Mouse (Mus musculus) cerebellum, postnatal 36 days (tissue): ENCODE results near the gene Sdad1.

Source experiments
- DNase-seq, 2 experiments: peaks; one replicate each; pipeline ENCODE4 v3.0.0; 2021 to 2022; ENCODE audit warnings: mixed read lengths in 2 of 2

Sdad1 gene

DNA sequence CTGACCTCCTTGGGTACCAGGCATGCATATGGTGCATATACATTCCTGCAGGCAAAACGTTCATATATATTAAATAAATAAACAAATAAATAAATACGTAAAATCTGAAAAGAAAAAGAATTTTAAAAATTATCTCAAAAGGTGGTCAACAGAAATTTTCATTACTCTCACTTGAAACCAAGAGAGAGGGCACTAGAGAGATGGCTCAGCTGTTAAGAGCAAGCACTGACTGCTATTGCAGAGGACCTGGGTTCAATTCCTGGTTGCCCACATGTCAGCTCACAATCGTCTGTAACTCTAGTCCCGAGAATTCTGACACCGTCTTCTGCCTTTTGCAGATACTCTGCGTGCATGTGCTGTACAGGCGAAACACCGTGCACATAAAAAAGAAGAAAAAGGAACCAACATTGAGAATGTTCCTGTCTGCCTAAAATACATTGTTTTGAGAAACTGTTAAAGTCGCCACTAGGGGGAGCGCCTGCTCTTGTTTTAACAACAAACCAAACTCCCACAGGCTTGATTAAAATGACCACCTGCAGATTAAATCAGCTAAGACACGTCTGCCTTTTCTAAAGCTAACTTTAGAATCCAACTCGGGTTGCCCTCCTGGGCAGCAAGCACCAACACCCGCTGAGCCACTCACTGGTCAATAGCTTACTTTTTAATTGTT, 1.9 kb upstream of the Sdad1 start:
- DNase-seq, result peak; percentile 86 to 94

DNA sequence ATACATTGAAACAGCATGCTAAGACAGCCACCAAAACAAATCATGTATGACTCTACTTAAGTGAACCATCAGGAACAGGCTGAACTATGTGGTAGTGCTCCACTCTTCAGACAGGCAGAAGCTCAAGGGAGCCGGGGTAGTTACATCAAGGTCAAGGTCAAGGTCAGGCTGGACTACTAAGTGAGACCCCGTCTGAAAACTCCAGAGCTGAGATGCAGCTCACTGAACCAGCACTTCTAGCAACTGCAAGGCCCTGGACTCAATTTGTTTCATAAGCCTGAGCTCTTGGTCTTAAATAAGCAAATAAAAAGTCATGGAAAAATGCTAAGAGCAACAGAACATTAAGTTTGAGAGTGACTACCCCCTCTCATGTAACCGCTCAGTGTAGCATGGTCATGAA, 6.0 kb downstream of the Sdad1 start:
- DNase-seq, result no peak

DNA sequence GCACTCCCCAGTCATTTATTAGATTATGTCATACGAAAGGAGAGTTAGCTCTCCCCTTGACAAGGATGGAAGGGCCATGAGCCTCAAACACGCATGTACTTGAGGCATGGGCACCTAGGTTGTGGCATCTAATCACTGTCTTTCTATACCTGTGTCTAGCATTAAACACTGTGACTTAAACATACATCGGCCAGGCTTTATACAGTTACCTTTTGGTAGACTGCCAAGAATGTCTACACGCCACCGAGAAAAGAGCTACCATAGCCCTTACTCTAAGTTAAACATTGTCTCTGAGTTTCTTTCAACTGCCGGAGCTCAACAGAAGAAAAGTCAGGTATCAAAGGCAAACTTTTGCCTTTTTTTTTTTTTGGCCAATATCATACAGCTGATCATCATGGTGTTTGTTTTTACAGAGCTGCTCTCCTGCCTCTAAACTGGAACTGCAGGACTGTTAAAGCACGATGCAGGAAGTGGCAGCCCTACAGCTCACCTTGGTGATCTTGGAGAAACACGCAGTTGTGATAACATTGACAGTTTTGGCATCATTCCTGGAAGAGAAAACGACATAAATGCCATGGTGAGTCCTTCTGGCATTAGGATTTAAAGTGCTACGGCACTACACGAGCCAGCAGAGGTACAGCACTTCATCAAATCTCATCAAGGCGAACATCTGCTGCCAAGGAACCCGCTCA, 8.0 kb downstream of the Sdad1 start:
- DNase-seq, result no peak

DNA sequence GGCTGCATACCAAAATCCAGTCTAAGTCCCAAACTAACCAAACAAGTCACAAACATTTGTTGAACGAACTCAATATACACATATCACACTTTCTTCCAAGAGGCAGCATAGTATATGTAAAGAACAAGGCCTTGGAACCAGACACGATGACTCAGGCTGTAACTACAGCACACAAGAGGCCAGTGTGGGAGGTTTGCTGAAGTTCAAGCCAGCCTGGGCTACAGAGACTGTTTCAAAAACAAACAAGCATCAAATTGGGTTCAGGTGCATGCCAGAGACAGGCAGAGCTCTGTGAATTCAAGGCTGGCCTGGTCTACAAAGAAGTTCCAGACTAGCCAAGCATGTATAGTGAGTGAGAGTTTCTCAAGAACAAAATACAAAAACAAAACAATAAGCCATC, 15.8 kb downstream of the Sdad1 start:
- no peak for DNase-seq

DNA sequence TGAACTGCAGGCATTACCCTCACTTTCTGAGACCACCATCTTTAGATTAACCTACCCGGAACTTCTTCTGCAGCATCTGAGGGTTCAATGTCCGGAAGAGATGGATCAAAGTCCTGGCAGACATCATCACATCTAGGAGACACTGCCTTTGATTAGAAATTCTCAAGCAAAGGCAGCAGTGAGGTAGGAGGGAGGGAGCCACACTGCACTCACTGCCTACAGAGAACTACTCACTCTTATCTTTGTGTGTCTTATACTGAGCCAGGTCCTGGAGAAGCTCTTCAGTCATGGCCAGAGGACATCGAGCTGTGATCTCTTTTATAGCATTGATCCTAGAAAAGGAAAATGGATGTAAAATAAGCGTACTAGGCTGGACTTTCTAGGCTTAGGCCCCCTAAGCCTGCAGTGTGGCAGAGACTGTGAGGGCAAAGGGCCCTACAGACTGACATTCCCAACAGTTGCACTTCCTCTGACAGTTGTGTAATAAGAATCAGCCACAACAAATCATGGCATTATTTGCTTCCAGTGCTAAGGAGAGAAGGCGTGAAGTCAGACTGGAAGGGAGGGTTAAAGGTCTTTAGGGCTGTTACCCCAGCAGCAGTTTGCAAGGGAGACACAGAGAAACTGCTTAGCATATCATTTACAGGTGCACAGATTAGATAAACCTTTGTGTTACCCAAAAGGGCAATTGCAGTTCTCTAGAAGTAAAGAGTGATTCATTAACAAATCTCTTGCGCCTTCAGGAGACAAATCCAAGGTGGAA, 18.4 kb downstream of the Sdad1 start:
- DNase-seq, result no peak

DNA sequence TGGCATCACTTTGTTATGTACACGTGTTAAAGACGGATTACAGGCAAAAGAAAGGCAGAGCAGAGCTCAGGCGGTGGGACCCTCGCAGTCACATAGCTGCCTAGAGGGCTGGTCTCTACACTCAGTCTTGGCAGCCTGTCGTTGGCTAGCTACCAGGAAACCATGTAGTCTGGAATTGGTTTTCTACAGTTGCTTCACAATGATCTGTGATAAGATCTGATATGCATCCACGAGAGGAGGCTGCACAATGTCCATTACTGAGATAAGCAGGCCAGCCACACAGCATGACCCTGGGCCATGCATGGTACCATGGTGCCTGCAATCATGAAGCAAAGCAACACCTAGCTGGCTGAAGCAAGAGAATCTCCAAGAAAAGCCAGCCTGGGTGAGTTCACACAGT, 22.4 kb downstream of the Sdad1 start:
- no peak for DNase-seq

DNA sequence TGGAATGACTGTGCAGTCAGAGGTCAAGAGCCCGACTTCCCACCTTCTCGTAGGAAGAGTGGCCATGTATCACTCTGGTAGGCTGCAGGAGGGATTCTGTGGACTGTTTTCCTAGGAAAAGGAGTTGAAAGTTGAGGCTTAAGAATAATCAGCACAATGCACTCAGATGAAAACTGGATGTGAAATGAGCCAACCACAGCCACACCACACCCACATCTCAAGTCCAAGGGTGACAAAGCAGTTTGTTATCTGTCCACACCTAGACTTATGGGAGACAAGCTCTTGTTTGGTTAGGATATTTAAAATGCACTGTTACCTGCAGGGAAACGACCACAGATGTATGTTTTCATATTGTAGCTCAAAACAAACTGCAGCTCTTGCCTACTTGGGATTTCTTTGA, 27.2 kb downstream of the Sdad1 start:
- no peak for DNase-seq

DNA sequence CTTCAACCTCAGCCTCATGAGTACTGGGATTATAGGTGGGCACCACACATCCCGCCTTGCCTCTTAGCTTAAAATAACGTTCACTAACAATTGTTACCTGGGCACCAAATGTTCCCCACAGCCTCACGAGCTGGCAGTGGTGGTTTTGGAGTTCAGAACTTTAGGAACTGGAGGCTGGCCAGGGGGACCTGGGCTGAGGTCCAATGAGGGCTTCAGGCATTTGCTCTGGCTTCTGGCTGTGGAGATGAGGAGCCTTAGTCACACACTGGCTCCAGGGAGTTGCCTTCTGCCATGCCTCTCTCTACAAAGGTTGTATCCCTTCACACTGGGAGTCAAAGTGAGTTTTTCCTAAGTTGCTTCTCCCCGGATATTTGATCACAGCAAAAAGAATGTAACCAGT, 27.7 kb downstream of the Sdad1 start:
- DNase-seq, result peak in 1 of 2 experiments; percentile 12

DNA sequence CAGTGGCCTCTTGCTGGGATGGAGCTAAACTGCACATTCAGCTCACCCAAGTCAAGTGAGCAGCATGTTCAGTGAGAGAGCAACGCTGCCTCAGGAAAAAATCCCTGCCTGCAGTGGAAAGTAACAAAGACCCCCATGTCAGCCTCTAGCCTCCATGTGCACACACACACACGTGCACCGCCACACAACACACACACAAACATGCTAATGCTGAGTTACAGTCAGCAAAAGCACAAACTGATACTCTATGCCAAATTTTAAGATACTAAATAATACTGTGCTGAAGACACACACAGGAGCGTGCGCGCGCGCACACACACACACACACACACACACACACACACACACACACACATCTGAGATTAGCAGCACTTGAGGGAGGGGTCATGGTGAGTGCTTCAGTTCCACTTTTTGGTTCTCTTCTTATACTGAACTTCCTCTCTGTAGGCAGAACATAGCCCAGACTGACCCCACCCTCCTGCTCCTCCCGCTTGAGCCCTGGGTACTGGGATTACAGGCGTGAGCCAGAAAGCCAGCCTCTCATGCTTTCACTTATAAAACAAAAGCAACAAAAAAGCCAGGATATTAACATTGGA, 31.2 kb downstream of the Sdad1 start:
- no peak for DNase-seq

DNA sequence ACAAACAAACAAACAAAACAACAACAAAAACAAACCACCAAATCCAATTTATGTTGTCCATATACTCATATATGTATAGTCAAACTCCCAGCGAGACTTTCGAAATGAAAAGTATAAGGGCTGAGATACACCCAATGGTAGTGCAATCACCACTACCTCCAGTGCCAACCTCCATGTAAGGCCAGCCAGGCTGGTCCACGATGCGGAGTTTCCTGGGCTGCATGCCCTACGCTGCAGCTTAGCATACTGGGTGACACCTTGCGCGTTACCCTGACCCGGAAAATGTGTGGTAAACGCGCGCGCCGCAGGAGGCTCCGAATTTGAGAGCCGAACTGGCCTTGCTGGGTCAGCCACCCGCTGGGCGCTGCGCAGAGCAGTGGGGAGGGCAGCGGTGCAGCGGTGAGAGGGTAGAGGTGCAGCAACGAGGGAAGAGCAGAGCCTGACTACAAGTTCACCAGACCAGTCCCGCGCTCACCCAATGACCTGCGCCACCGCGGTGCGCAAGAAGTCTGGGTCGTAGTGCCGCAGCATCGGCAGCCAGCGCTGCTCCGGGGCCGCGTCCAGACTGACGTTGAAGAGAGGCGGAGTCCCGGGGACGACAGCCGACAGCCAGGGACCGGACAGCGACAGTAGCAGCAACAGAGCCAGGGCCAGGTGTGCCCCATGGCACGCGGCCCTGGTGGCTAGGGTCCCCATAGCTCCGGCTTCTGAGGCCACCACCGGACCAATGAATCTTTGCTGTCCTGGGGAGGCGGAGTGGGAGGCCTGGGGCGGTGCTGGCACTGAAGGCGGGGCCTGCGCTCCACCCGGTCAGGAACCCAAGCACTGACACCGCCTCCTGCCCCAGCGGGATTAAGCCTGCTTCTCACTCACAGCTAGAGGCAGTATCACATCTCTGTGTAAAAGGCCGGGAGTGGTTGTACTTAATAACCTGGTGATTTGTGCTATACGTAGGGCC, 32.6 kb downstream of the Sdad1 start, which contains the start of gene Naaa:
Gene Naaa (minus strand): TSS at position 734 of the 958 bp plus-strand sequence.
- peak; percentile 83 for DNase-seq

DNA sequence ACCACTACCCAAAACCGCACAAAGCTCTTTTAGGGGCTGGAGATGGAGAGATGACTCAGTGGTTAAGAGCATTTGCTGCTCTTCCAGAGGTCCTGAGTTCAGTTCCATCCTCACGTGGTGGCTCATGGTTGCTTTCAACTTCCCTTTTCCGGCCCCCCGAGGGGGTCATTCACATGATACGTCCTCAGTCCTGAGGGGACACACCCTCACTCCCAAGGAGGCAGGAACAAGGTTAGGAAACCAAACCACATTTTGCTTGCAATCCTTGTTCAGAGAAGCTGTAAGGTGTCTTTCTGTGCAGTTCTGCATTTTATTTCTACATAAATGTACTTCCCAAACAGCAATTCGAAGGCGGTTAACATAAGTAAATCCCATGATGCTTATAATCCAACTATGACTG, 39.8 kb downstream of the Sdad1 start:
- no peak for DNase-seq

DNA sequence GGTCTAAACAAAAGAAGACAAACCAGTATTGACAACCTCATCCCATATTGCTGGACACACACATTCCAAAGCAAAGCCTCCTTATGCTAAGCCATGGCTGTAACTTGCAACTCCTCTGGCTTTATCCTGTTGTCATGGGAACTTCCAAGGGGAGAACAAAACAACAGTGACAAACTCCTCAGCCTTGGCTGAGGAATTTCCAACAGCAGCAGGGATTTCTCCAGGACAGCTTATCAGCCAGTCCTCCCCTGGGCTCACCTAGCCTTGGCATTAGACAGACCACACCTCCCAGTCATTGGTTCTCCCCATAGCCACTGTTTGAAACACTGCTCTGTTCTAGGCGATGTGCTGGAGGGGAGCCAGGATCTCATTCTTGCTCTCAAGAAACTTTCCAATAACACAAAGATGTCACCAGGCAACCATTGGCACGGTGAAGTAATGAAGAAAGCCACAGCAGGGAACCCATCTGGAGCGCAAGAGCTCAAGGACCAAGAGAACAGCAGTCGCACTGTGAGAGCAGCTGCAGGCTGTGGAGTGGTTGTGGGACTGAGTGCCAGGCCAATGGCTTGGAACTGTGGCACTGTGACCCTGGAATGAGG, 46.4 kb downstream of the Sdad1 start:
- DNase-seq, result peak; percentile 18 to 24

DNA sequence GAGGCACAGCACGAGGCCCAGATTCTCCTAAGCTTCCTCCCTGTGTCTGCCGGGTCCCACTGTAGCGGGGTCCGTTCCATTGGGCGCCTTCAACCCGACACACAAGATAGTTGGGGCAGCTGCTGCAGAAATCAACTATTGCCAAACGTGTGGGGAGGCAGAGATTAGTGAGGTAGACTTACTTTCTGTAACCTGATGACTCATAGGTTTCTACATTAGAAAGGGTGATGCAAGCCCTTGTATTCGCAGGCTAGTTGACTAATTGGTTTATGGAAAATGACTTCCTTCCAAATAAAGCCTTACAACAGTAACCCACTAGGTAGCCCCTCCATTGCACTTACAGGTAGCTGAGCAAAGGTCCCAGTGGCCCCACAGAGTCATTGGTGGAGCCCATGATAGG, 47.6 kb downstream of the Sdad1 start:
- DNase-seq, result no peak

DNA sequence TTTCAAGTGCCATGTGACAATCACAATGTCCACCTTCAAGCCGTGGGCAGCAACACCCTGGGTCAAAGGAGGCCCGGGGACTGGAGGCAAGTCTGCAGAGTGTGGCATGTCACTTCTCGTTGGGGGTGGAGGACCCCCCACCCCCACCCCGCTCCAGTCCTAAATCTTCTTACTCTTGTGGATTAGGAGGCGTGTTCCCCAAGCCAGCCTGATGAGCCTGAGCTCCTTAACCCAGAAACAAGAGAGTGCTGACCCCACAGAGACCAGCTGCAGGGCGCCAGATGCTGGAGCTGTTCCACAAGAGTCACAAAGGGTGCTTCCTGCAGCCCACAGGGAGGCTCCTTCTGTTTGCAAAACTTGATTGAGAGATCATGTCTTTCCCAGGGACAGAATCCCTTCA, 54.1 kb downstream of the Sdad1 start, which contains the start of gene Ppef2:
Gene Ppef2 (minus strand): TSS at position 61 of the 400 bp plus-strand sequence.
- DNase-seq, result no peak

DNA sequence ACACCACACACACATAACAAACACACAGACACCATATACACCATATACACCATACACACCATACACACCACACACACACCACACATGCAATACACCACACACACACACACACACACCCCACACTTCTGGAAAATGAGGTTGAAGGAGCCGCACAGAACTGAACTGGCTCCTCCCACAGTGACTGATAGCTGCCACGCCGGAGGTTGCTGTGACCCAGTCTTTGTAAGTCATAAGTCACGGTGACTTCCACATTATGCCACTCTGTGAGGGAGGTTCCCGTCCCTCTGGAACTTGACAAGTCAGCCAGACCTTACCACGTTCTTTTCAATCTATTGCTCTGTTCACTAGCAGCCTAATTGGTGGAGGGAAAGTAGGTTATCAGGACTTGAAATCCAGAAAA, 55.8 kb downstream of the Sdad1 start:
- no peak for DNase-seq

DNA sequence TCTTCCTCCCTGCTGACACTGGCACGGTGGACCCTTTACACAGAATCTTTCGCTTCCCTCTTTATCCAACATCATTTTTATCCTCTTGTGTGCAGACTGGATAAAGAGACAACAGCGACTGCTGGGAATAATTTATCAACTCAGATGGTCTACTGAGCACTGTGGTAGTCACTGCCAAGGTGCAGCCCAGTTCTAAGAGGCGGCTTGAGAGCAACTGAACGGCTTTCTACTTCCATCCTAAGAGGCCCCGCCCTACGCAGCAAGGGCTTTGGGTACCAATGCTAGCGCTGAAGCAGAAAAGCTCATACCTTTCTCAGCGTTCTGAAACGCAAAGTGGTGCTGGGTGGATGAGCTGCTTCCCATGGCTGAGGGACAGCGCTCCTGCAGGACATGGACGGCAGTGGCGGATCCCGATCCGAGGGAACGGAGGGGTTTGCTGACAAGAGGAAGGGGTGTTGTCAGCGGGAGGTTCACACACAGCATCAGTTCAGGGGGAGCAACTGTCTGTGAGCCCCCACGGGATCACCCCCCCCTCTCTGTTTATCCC, 57.4 kb downstream of the Sdad1 start:
- DNase-seq, result peak in 1 of 2 experiments; percentile 10

DNA sequence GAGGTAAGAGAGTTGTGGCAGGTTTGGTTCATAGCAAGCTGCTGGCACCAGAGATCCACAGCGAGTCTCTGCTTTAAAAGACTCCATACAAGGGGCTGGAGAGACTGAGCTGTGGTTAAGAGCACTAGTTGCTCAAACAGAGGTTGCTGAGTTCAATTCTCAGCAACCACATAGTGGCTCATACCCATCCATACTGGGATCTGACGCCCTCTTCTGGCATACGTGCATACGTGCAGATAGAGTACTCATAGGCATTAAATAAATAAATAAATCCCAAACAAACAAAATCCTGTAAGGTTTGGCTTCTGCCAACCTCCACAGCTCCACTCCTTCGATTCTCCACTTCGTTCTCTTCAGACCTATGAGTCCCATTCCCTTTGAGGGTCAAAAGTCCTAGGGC, 58.2 kb downstream of the Sdad1 start:
- DNase-seq, result no peak

DNA sequence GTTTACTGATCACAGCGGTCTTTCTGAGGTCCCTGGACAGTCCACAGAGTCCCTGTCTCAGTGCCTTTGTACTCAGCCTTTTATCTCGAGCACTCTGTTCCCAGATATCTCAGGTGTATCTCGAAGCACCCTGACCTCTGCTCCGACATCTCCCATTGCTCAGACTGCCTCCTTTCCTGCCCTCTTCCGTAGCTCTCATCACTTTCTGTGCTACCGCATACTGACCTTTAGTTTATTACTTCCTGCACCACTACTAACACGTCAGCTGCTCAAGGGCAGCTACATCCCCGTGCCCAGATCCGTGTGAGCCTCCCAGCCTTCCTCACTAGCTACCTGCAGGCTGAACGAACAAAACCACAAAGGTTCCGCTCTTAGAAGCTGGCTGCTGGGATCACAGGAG, 61.7 kb downstream of the Sdad1 start:
- no peak for DNase-seq

DNA sequence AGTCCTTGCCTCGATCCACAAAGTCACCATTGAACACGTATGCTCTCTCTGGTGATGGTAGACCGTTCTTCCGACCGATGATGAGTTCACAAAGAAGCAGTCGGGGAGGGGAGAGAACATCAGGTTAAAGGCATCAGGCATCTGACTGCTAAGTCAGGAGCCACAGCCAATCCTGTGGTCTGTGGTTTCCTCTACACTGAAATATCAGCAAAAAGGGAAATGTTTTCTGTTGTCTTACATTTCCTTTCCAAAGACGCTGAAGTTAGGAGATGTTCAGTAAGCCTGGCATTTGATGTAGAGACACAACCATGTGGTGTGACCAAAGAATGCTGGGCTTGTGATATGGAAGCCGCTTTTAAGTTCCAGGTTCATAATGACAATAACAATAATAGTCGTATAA, 64.8 kb downstream of the Sdad1 start:
- no peak for DNase-seq

DNA sequence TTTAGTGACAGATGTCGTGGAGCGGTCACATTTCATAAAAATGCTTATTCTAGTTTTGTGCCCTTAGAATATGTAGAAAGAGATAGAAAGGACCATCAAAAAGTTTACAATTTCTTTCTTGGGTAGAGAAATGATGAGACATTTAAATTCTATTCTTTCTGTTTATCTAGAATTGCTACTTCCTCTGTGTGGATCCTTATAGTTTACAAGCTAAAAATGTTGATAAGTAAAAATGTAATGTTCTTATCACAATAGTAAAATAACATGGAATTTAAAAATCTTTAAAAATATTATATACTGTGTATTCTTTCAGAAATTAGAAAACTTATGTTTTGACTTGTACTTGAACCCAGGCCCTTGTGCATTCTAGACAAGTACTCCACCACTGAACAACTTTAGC, 65.4 kb downstream of the Sdad1 start:
- DNase-seq, result no peak

DNA sequence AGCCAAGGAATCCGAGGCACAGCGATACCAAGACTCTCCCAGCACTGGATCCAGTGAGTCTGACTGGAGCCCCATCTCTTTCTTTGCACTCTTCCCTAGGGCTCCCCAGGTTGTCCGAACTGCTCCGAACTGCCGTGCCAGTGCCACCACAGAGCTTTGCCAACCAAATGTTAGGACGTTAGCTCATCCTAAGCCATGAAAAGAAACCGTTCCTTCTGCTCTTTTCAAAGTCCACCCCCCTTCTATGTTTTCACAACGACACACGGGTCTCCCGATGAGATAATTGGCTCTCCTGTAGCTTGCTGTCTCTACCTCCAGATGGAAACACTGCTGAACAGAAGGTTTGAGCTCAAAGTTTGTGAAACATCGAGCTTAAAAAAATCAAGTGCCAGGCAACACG, 69.5 kb downstream of the Sdad1 start:
- no peak for DNase-seq
